Mouse (Mus musculus) left cerebral cortex, postnatal 14 days (tissue): ENCODE data around the gene Rftn1. TPM values are rescaled to one million over a fixed set of nuclear protein-coding genes. Genes with fewer than 3 reads are reported as not detected.
A peak's percentile ranks its signal among the peaks of the same experiment; 100 is the strongest.

Source experiments
- DNase-seq, 2 experiments: peaks; one replicate each; pipeline ENCODE4 v3.0.0; 2021 to 2022; ENCODE audit warnings: low spot score in 2 of 2, mixed read lengths in 1 of 2
- intact Hi-C: fragments of 180-260 bp; cut with DNase I; formaldehyde crosslinking; loops from one replicate; pipeline ENCODE4 v1.15.1; 2025
- total RNA-seq, 2 experiments: library from RNA; stranded (reverse); gene quantifications; 2 replicates each; pipeline ENCODE4 v1.2.3; 2021

Rftn1 gene
- total RNA-seq, 2 experiments from 2014 or later, result 7.3 to 11.2 TPM

DNA sequence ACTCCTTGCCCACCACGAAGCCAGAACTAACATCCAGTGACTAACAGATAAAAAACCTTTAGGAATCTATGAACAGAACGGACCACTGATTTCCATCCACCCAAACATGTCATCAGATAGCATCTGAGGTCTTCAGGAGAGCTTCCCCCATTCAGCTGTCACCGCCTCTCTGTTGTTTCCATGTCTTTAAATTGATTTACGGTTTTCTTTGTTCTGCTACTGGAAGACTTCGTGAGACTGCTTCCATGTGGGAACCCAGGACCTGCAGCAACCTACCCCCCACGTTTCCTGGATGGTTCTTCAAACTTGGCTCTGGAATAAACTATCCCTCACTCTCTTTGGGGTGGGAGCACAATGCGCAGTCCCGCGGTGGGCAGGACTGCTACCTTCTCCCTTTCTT, 175.8 kb downstream of the Rftn1 start:
- intact Hi-C loops, result no loop called here
- DNase-seq, result no peak

DNA sequence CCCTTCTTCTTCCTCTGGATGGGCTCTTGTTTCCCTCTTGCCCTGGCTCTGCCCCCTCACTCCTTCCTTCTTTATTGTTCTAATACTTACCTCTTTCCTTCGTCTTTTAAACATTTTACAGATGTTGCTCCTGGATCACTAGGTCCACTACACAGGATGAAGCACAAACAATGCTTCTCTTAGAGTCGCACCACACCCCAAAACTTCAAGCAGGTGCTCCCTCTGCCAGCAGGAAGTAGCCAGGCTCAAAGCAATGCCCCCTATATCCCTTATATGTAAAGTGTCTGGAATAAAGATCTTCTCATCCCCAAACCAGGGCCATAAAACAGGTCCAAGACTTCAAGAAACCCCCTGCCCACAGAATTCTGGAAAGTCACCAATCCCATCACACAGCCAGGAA, 176.6 kb downstream of the Rftn1 start:
- intact Hi-C loops, result no loop called here
- DNase-seq, result no peak

DNA sequence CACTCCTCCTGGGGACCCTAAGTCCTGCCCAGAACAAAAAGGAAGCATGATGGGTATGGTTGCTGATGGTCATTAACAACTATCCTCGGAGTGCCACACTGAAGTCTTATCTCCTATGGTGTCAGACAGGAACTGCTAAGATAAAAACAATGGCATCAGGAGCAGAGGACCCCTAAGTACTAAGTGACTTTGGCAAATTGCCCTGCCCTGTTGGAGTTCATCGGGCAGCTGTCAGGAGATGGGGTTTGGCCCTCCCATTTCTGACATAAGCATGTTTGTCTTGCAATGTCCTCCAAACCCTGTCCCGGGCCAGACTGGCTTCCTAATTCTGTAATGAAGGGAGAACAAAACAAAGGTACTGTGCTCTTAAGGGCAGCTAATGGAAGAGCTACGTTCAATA, 180.4 kb downstream of the Rftn1 start:
- intact Hi-C loops, result no loop called here
- no peak for DNase-seq

DNA sequence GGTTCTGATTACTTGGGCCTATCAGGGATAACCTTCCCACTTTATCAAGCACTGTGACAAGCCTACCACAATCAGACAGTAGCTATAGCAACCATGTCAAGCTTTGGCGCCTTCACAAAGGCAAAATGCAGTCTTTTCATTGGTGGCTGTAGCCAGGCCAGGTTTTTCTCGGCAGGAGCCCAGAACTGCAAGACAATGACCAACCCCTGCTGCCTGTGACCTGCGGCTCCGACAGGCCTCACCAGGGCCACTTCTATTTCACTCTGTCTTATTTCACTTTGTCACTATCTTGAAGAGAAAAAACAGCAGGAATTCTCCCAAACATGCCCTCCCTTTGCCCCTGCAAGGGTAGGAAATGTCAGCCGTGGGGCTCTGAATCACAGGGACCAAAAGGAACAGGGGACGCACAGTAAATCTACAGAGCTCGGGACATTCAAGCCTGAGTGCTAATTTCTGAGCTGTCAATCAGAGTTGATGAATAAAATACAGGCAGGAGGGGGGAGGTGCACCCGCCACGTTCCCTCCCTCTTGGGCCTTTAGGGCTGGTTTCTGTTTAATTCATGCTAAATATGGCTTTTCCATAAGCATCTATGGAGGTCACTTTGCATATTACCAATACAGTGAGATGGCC, 183.6 kb downstream of the Rftn1 start:
- intact Hi-C loops, result no loop called here

DNA sequence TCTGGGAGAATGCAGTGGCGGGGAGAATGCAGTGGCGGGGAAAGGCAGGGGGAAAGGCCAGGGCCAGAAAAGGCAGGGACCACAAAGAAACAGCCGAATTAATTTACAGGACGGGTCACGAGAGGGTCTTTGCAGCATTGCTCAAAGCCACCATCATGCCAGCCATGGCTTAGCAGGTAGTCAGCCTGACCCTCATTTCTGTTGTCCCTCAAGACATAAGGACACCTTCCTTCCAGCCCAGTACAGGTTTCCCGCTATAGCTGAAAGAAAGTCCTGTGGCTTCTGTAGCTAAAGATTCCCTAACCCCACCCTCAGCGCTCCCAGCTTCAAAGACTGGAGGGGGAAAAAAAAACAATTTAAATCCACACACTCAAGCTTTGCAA, 184.1 kb downstream of the Rftn1 start:
- intact Hi-C loops, result no loop called here
- DNase-seq, result no peak

More for the DNA sequence above, 183.6 kb downstream of the Rftn1 start:
- DNase-seq, result peak; percentile 18 to 28

DNA sequence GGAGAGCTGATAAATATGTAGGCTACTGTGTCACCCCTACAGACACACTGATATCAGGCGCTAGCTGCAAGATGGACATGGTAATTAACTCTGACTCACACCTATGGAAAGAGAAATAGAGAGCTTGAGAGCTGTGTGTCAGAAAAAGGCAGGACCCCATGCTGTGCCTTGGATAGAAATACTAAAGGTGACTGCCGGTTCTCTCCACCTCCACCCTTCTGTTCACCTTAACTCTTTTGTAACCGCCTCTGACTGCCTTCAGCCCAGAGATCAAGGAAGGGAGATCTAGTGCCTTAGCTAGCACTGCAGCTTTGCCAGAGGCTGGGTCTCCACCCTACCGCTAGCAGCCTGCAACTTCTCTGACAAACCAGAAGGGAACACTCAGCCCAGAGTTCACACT, 187.3 kb downstream of the Rftn1 start:
- DNase-seq, result no peak
- intact Hi-C loops, result no loop called here

DNA sequence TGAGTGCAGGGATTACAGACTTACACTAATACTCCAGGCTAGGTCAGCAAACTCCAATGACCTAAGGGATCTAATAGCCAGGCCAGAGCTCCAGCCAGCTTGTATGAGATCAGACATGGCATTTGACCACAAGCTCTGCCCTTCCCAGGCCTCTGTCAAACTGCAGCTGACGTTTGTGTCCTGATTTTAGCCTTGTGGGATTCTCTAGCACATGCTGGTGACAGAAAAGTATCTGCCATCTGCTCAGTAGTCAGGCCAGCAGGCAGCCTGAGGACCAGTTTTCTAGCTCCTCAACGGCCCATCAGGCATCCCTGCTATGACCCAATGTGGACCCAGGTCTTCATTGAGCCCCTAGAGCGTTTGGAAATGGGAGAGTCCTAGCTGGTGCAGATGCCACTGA, 188.3 kb downstream of the Rftn1 start:
- no peak for DNase-seq
- intact Hi-C loops, result no loop called here

DNA sequence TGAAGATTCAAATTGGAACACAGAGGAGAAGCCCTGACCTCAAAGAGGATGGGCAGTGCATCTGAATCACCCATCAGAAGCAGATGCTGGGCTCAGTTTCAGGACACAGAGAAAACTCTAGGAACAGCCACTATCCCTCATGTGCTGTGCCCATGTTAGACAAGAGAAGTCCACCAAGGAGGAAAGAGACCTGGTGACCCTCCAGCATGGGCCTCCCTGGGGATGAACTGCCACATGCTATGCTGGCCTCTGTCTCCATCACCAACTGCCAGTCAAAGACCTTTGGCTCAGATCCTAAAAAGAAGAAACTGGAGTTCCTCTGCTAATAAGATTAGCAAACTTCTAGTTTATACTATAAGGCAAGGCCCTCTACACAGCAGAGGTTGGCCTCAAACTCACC, 188.7 kb downstream of the Rftn1 start:
- no peak for DNase-seq
- intact Hi-C loops, result no loop called here

DNA sequence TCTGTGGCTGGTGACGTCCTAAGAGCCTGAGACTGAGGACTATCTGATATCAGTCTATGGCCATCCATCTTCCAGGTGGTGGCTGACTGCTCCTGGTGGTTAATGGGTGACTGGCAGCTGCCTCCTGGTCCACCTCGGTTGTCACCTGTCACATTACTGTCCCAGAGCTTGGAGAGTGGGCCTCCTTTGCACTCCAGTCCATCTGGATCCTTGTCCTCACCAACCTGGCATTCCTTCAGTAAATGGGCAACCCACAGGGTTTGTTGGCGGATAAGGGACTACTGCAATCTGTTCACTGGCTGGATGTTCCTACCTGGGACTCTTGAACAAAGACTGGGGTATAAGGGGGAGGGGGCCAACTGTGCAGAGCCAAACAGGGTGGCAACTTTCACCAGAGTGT, 189.9 kb downstream of the Rftn1 start:
- intact Hi-C loops, result no loop called here
- DNase-seq, result no peak

DNA sequence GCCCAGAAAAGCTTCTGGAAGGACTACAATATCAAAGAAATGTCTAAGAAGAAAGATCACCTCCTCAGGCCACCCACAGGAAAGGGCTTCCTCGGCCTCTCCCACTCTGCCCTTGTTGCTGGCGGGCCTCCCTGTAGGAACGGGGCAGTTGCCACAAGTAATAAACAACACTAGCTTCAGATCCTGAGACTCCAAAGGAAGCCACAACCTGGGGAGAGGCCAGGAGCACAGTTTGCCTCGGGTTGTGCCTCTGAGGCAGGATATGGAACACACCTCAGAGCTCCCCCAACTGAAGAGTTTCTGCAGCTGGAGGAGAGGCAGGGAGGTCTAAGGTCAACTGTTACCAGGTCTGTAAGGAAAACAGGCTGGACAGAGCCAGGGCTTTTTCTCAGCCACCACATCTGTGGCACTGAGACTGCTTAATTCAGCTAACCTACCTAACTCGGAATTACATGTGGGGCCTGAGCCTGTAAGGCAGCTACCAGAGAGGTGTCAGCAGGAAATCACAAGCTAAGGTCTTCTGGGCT, 193.8 kb downstream of the Rftn1 start:
- intact Hi-C loops, result no loop called here
- DNase-seq, result no peak

DNA sequence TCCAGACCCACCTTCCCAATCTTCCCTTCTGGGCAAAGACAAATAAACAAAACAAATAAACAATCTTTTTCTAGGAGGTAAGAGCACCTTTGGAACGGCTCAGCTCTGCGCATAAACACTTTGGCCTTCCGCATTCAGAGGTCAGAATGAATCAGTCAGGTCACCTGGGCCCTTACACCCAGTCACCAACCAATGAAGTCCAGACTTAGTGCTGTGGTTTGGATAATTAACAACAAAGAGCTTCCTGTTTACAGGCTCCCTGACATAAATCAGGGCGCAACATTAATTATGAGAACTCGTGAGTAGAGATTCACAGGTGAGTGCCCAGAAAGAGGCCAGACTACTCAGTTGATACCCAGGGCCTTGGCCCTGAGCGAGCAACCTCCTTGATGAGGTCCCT, 194.4 kb downstream of the Rftn1 start:
- intact Hi-C loops, result no loop called here
- no peak for DNase-seq

DNA sequence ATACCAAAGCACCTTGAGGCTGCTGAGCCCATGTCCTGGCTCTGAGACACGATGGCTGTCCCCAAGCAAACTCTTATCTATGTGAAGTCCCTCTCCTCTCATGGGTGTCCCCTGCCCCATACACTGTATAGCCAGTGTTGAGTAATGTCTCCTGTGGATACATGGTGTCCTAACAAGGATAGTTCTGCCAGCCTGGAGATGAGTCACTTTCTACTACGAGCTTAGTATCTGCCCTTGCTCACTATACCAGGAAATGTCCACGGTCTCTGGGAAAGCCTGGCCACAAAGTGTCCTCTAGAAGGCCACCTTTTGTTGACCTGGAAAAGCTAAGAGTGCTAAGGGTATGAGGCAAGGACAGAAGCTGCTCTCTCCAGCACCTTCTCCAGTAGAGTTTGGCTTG, 195.2 kb downstream of the Rftn1 start:
- intact Hi-C loops, result no loop called here
- DNase-seq, result no peak

DNA sequence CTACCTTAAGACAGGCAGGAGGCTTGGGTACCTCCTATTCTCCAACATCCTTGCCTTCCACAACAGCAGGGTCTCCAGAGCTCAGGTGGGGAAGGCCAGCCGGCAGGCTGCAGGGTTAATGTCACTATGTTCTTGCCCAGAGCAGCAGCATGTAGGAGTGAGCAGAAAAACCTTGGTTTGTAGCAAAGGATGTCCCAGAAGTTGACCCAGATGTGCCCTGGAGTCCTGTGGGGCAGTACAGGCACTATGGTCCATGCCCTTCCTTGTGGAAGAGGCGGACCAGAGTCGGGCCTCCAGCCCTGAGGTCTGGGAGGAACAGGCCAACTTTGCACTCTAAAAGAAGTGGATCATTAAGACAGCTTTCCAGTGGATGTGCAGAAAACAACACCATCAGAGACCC, 196.8 kb downstream of the Rftn1 start:
- no peak for DNase-seq
- intact Hi-C loops, result no loop called here

DNA sequence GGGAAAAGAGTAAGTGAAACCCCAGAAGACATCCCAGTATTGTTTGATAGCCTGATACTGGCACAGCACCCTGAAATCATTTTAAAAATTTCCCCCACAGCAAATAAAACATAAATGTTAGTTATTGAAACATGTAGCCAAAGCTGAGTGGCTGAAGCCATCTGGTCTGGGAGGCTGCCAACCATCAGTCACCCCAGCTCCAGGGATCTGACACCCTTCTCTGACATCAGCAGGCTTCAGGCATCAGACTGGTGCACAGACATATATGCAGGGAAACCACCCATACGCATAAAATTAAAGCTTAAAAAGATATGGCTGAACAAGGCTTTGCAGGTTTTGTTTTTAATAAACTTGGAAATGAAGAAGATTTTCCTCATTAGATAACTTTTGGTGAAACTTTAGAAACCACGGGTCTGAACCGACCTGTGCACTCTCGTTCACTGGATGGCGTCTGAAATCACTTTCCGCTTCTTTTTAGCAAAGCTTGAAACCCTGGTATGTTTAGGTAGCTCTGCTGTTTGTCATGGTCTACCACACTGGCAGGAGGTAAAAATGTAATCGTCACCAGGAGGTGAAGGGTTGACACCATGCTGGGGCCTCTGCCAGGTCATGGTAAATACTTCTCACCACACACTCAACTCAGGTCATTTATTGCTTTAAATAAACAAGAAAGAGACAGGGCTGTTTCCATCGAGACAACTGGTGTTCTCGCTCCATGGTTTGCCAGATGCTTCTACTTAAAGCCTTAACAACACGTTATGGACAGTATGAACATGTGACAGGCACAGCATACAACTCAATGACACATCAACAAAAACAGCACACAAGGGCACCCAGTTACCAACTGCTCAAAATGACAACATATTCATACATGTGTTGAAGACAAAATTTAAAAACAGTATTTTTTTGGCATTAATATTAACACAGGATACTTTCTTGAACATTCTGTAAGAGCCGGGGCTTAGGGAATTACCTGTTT, 197.6 kb downstream of the Rftn1 start:
- intact Hi-C loops, result no loop called here
- no peak for DNase-seq

DNA sequence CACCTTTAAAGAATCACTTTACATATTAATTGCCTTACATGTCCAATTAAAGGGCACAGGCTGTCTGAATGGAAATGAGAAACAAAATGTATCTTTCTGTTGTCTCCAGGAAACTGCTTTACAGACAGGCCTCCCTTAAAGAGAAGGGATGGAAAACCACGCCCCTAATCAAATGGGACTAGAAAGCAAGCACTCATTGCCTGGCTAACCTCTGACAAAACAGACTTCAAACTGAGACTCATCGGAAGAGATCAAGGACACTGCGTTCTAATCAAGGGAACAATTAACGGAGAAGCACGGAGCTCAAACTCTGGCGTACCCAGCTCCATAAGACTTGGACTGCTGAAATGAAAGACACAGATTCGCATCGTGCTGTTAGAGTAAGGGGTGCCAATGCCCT, 200.9 kb downstream of the Rftn1 start:
- intact Hi-C loops, result no loop called here
- no peak for DNase-seq

DNA sequence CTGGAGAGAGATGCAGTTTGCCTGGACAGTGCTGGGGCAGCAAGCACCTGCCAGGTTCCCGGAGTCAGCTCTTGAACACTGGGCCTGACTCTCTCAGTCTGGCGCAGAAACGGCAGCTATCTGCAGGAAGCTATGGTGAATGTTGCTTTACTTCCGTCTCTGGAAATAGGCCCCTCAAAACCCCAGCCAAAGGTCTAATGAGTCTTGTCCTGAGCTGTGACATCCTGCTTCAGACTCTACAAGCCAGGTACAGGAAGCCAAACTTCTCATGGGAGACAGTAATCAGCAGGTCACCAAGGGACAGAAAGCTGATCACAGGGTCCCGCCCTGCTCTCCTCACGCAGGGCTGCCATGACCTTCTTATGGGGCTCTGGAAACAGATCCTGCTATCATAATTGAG, 203.4 kb downstream of the Rftn1 start:
- DNase-seq, result no peak
- intact Hi-C loops, result no loop called here

DNA sequence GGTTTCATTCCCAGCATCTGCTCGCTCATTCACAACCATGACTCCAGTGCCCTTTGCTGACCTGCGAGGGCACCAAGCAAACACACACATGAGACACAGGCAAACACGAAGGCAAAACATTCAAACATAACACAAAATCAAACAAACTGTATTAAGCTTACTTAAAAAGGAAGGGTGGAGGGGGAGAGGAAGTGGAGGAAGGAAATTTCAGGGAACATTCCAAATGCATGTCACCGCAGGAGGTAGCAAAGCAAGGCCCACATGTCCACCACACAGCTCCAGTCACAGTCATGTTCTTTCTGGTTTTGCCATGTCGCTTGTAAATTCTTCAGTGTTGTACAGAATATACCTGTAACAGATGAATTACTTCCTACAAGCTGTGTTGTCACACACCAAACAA, 207.0 kb downstream of the Rftn1 start:
- DNase-seq, result no peak
- intact Hi-C loops, result no loop called here

DNA sequence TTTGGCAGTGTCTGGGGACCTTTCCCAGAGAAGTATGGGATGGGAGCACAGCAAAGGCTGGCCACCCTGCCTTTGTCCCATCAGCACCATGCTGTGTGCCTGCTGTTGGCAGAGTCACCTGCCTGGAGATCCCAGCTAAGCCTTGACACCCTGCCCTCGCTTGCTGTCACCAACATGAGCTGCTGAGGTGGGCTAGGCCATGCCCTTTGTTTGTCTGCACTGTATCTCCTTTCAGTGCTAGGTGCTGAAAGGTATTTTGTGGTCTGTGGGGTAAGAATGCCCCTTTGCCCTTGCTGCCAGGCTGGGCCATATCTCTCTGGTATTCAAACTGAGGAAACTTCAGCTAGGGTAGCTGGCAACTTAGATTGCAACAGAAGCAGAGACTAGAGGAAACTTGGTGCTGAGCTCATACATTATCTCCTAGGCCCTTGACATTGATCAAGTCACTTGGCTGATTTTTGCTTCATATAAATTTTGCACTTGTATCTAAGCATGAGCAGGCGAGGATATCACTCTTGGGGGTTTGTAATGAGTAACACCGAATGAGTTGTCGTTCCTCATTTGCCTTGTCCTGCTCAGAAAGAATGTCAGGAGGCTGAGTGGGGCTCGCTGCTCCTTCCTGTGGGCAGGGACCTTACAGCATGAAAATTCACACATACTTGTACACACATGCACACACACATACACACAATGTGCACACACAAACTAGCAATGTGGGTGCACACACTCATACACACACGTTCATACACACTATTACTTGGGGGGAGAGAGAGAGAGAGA, 207.7 kb downstream of the Rftn1 start:
- intact Hi-C loops, result no loop called here
- no peak for DNase-seq

DNA sequence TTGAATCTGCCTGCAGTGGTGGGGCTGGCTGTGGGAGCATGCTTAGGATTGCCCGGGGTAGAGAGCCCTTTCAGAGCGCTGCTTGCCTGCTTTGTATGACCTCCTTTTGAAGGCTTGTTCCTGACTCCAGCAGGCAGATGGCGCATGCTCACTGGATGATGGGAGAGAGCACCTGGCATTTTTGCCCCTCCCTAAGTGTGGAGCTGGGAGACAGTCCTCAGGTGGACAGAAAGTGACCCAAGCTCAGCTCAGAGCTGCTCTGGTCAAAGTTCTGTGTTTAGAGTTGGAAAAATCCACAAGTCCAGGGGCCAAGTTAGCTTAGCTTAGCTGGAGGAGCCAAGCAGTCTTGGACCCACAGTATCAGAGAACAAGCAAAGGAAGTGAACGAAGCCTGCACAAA, 208.9 kb downstream of the Rftn1 start:
- intact Hi-C loops, result no loop called here
- DNase-seq, result no peak

DNA sequence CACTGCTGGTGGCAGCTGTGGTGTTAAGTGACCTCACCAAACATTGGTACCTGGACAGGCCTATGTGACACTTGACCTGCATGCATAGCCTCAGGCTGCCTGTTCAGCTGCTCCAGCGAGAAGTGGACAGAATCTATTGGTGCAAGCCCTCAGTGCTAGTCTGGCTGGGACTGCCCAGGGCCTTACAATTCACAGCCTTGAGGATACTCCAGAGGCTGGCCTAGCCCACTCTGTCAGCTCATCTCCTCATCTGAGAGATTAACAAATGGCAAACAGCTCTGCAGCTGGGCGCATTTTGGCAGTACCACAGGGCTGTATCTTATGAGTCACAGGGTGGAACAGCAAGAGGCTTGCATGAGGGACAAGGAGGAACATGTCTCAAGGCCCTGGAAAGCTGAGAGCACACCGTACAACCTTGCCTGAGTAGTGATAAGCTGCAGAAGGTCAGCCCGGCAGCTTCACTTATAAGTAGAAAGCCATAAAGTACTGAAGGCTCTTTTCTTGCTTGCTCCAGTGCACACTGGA, 210.7 kb downstream of the Rftn1 start:
- DNase-seq, result no peak

More for the DNA sequence above, 210.7 kb downstream of the Rftn1 start:
- intact Hi-C loops, result no loop called here
